Mouse (Mus musculus) cortical plate, adult 2 months (tissue): ENCODE measurements around the gene Cavin1.

ENCODE experiments used
- CTCF ChIP-seq: fragments of 200-500 bp; IDR thresholded peaks from 2 replicates; pipeline ENCODE4 v1.5.1; 2011; ENCODE audit warnings: mild to moderate bottlenecking, control low read depth, low read length; ENCODE audit not compliant: insufficient read depth; ENCODE audit errors: extremely low read depth
- POLR2A ChIP-seq: fragments of 200-500 bp; IDR thresholded peaks from 2 replicates; pipeline ENCODE4 v1.6.1; 2011; ENCODE audit warnings: mild to moderate bottlenecking, low read length, control low read depth; ENCODE audit not compliant: insufficient read depth; ENCODE audit errors: extremely low read depth

GRCm38 (mm10) chr11:101003025-101003685 lies 32.5 kb upstream of the Cavin1 start:
- no peak for TF ChIP-seq CTCF
- no peak for TF ChIP-seq POLR2A
